Mouse (Mus musculus) spleen, adult 2 months (tissue): ENCODE results near the gene Cfap157. TPM values are rescaled to one million over a fixed set of nuclear protein-coding genes. Genes with fewer than 3 reads are reported as not detected.

ENCODE experiments used
- DNase-seq, 2 experiments: peaks; one replicate each; pipeline versions ENCODE4 v3.0.0 to v3.0.0-alpha.2; 2012 to 2021; ENCODE audit warnings: low spot score in 2 of 2, low read depth in 1 of 2
- H3K27ac ChIP-seq: fragments of 200-500 bp; 2 replicates; pipeline ENCODE4 v1.5.1; 2012; ENCODE audit warnings: low read length, inconsistent platforms; ENCODE audit not compliant: insufficient read depth
- H3K27me3 ChIP-seq: fragments of 200-500 bp; 2 replicates; pipeline ENCODE4 v1.6.1; 2012; ENCODE audit warnings: mild to moderate bottlenecking, moderate library complexity, low read length, inconsistent platforms; ENCODE audit not compliant: control insufficient read depth, insufficient read depth
- H3K36me3 ChIP-seq: fragments of 200-500 bp; 2 replicates; pipeline ENCODE4 v1.6.1; 2012; ENCODE audit warnings: mild to moderate bottlenecking, low read length, inconsistent platforms; ENCODE audit not compliant: control insufficient read depth, insufficient read depth
- H3K4me1 ChIP-seq: fragments of 200-500 bp; 2 replicates; pipeline ENCODE4 v1.6.1; 2011; ENCODE audit warnings: inconsistent platforms; ENCODE audit not compliant: control insufficient read depth, insufficient read depth, insufficient read length
- H3K4me3 ChIP-seq: fragments of 200-500 bp; 2 replicates; pipeline ENCODE4 v1.5.1; 2011; ENCODE audit warnings: mild to moderate bottlenecking, inconsistent platforms; ENCODE audit not compliant: insufficient read depth, insufficient read length; ENCODE audit errors: extremely low read depth
- CTCF ChIP-seq: fragments of 200-500 bp; IDR thresholded peaks from 2 replicates; pipeline ENCODE4 v1.5.1; 2011; ENCODE audit warnings: mild to moderate bottlenecking, inconsistent platforms; ENCODE audit not compliant: insufficient read depth, insufficient read length, insufficient replicate concordance; ENCODE audit errors: extremely low read depth
- POLR2A ChIP-seq: fragments of 200-500 bp; IDR thresholded peaks from 2 replicates; pipeline ENCODE4 v1.6.1; 2011; ENCODE audit warnings: low read depth, low read length, inconsistent platforms
- WGBS: fragments of 180-500 bp; shearing (Covaris S2); methylation state at CpG from one replicate; pipeline ENCODE4 v1.1.7; 2018; 5-methylcytosine and 5-hydroxymethylcytosine counted together
- polyA plus RNA-seq: library from polyadenylated mRNA; depleted of rRNA; stranded (reverse); fragments of >200 nt; gene quantifications from 2 replicates; pipeline ENCODE4 v1.2.3, GENCODE M21; 2012

The Cfap157 gene
- polyA plus RNA-seq, 1 experiment: not detected

DNA sequence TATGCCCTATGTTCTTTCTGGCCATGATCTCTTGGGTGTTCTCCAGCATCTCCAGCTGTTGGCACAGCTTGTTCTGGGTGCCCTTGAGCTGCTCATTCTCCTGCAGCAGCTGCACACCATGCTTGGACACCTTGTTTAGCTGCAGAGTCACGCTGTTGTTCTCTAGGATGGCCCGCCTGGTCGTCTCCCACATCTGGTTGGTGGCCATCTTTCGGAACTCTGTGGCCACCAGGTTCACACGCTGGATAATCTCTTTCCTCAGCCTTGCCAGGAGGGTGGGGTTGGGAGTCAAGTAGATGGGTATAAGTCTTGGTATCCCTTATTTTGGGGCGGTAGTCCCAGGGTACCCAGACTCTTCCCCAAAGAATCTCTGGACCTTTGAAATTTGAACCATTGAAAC lies 4.5 kb downstream of the Cfap157 start:
- 91% methylated on average over 6 of the region's 6 CpGs for WGBS
- no peak overlapping the region for H3K4me3 ChIP-seq
- H3K27me3 ChIP-seq: no peaks in the 10 kb centered on the region
- DNase-seq: no peak
- no peak overlapping the region for H3K27ac ChIP-seq
- no peak for TF ChIP-seq CTCF
- TF ChIP-seq POLR2A: no peak
- H3K4me1 ChIP-seq: peaks cover 5% of the 10 kb centered on the region
- H3K36me3 ChIP-seq: no peaks in the 10 kb centered on the region

- DNase-seq: peak in 1 of 2 experiments; percentile 45
Measured at GRCm38 (mm10) chr2:32779131-32779530, 5.1 kb downstream of the Cfap157 start.

GRCm38 (mm10) chr2:32778081-32778480 lies 6.1 kb downstream of the Cfap157 start:
- no peak for DNase-seq
- no peaks in the 10 kb centered on the region for H3K27me3 ChIP-seq
- WGBS: 77% methylated on average over 6 of the region's 6 CpGs
- H3K27ac ChIP-seq: no peak overlapping the region
- peaks cover 5% of the 10 kb centered on the region for H3K4me1 ChIP-seq
- no peak for TF ChIP-seq CTCF
- no peak for TF ChIP-seq POLR2A
- H3K36me3 ChIP-seq: no peaks in the 10 kb centered on the region
- no peak overlapping the region for H3K4me3 ChIP-seq

More at GRCm38 (mm10) chr2:32779131-32779530, 5.1 kb downstream of the Cfap157 start:
- Histone ChIP-seq H3K27ac (no peak overlapping the region), H3K4me1 (peaks cover 5% of the 10 kb centered on the region), H3K4me3 (no peak overlapping the region), H3K36me3 (no peaks in the 10 kb centered on the region), H3K27me3 (no peaks in the 10 kb centered on the region)
- no peak for TF ChIP-seq POLR2A
- TF ChIP-seq CTCF: peak; percentile 68; the same call in 1 of the 2 replicates
- 27% methylated on average over 8 of the region's 8 CpGs for WGBS

GRCm38 (mm10) chr2:32776192-32776591 lies 8.0 kb downstream of the Cfap157 start:
- peaks cover 5% of the 10 kb centered on the region for H3K4me1 ChIP-seq
- H3K27me3 ChIP-seq: no peaks in the 10 kb centered on the region
- peak overlapping the region; percentile 16; the same call in 1 of the 2 replicates for H3K4me3 ChIP-seq
- no peak overlapping the region for H3K27ac ChIP-seq
- no peaks in the 10 kb centered on the region for H3K36me3 ChIP-seq
- DNase-seq: no peak
- no peak for TF ChIP-seq POLR2A
- TF ChIP-seq CTCF: no peak
- 36% methylated on average over 22 of the region's 22 CpGs for WGBS

DNA sequence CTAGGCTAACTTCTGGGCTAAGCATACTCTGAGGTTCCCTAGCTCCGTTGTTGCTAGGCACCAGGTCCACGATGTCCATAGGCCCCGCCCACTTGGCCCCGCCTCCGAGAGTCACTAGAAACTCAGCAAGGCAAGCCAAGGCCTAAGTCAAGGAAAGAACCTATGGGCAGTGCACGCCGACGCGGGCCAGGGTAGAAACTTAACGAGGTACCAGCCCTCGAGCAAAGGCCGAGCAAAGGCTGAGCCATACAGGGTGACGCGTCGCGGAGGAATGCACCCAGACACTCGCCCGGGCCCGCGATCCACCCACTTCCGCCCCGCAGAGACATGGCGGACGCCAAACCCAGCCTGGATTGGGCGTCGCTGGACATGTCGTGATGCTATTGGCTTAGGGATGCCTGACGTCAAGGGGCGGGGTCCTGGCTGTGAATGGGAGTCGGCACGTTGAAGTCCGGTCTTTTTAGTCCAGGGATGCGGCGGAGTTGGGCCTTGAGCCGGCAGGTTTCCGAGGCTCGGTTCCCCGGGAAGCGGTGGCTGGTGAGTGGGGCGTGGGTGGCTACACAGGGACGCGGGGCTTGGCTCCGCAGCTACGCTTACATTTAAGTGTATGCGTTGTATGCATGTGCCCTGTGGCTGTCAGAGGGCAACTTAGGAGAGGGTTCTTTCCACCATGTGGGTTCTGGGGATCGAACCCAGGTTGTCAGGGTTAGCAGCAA lies 8.7 kb downstream of the Cfap157 start, which contains the start of the genes Ttc16 and Ptrh1:
Gene Ttc16, minus strand, starts transcription at position 275 of the 716 bp plus-strand sequence.
Gene Ptrh1, plus strand, starts transcription at position 428 of the 716 bp plus-strand sequence.
- peak; percentile 90 to 97 for DNase-seq
- TF ChIP-seq CTCF (no peak), POLR2A (no peak)
- under 1% methylated on average over 46 of the region's 46 CpGs for WGBS
- peaks cover 5% of the 10 kb centered on the region for H3K4me1 ChIP-seq
- H3K4me3 ChIP-seq: peak within 1 kb of the TSS; percentile 64
- no peaks in the 10 kb centered on the region for H3K36me3 ChIP-seq
- no peaks in the 10 kb centered on the region for H3K27me3 ChIP-seq
- H3K27ac ChIP-seq: peak within 1 kb of the TSS; percentile 48; the same call in 1 of the 2 replicates

DNA sequence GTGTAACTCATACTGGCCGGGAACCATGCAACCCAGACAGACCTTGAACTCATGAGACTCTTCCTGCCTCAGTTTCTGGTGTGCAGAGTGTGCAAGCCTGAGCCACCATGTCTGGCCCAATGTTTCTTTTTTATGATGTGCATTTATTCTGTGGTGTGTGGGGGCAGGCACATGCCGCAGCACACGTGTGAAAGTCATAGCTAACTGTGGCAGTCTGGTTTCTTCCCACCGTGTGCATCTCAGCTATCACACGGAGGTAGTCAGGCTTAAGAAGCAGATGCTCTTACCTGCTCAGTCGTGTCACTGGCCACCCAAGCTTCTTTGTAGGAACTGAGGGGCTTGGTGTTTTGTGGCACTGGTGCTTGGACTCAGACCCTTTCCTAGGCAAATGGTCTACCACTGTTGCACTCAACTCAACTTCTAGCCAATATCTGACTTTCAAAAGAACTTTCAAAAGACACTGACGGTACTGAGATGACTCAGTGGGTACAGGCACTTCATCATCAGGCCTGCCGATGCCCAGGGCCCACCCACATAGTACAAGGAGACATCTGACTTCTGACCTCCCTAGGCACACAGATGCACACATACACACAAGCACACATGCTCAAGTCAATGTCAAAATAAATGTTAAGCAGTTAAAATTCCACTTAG lies 11.5 kb downstream of the Cfap157 start:
- H3K27ac ChIP-seq: no peak overlapping the region
- H3K36me3 ChIP-seq: no peaks in the 10 kb centered on the region
- no peak for DNase-seq
- no peak for TF ChIP-seq POLR2A
- TF ChIP-seq CTCF: no peak
- H3K4me1 ChIP-seq: peaks cover 5% of the 10 kb centered on the region
- WGBS: 87% methylated on average over 8 of the region's 8 CpGs
- no peak overlapping the region for H3K4me3 ChIP-seq
- H3K27me3 ChIP-seq: no peaks in the 10 kb centered on the region
